Comparison of ENCODE assay signal across 27 mouse cellular contexts in genomic region chr6:119740541-119740940, GRCm38 (mm10).
"Had no signal": no experiment of that assay in that cellular context is flagged by ENCODE, and none has a peak within 500 bp of the region (broad histone marks: within the 10 kb centered on the region; RNA-seq: fewer than 3 reads in every experiment).

No protein-coding gene starts in this region.

- H3K9ac ChIP-seq: heart, embryonic 13.5 days; hindbrain, embryonic 12.5 days; hindbrain, embryonic 14.5 days; limb, embryonic 12.5 days; liver, embryonic 13.5 days; liver, embryonic 15.5 days; liver, postnatal 0 days had no signal

- H3K4me2 ChIP-seq: heart, embryonic 13.5 days; hindbrain, embryonic 12.5 days; hindbrain, embryonic 14.5 days; limb, embryonic 12.5 days; liver, embryonic 11.5 days; liver, embryonic 13.5 days; liver, embryonic 15.5 days had no signal

- H3K4me3 ChIP-seq: gastrocnemius, adult 2 months; heart, embryonic 10.5 days; heart, embryonic 13.5 days; hindbrain, embryonic 10.5 days; hindbrain, embryonic 12.5 days; layer of hippocampus, adult 2 months; left cerebral cortex, adult 2 months; limb, embryonic 10.5 days; limb, embryonic 12.5 days; liver, embryonic 13.5 days; liver, embryonic 15.5 days had no signal

- H3K36me3 ChIP-seq: liver, embryonic 15.5 days had no signal

- H3K27me3 ChIP-seq: heart, embryonic 13.5 days; hindbrain, embryonic 12.5 days; limb, embryonic 12.5 days; liver, embryonic 13.5 days; liver, embryonic 15.5 days had no signal

- H3K27ac ChIP-seq: gastrocnemius, adult 2 months; heart, embryonic 10.5 days; heart, embryonic 13.5 days; hindbrain, embryonic 10.5 days; hindbrain, embryonic 12.5 days; hindbrain, embryonic 14.5 days; layer of hippocampus, adult 2 months; left cerebral cortex, adult 2 months; limb, embryonic 10.5 days; limb, embryonic 12.5 days; liver, embryonic 13.5 days; liver, embryonic 15.5 days had no signal

- ATAC-seq: hindbrain, embryonic 16.5 days; intestine, embryonic 16.5 days; liver, postnatal 0 days had no signal

- H3K4me1 ChIP-seq: heart, embryonic 10.5 days; hindbrain, embryonic 10.5 days; hindbrain, embryonic 12.5 days; limb, embryonic 10.5 days; limb, embryonic 12.5 days; liver, embryonic 13.5 days; liver, embryonic 15.5 days had no signal

- H3K9me3 ChIP-seq: heart, embryonic 10.5 days; heart, embryonic 13.5 days; hindbrain, embryonic 10.5 days; hindbrain, embryonic 12.5 days; limb, embryonic 10.5 days; limb, embryonic 12.5 days; liver, embryonic 13.5 days; liver, embryonic 15.5 days had no signal

- DNase-seq: gastrocnemius, adult 2 months; gastrocnemius, postnatal 10 days; gastrocnemius, postnatal 25 days; heart, postnatal 10 days; heart, postnatal 36 days; kidney, adult 11 months; kidney, adult 2 months; kidney, adult 9 months; kidney, postnatal 10 days; kidney, postnatal 25 days; kidney, postnatal 4 days; liver; liver, embryonic 13.5 days; liver, postnatal 0 days had no signal
